Mouse (Mus musculus): ENCODE data around the gene Ddb2.

GRCm38 (mm10) chr2:91254725-91255380 lies 18.1 kb upstream of the Ddb2 start:
- TF ChIP-seq CTCF (IDR thresholded peaks at IDR 0.05; ENCODE audit: insufficient read depth, low read depth, low read length) (no peak), POLR2A (IDR thresholded peaks at IDR 0.05; ENCODE audit: insufficient read depth, low read depth, low read length) (no peak)

Measured in olfactory bulb, adult 2 months (tissue).